Mouse (Mus musculus) midbrain, embryonic 11.5 days (tissue): ENCODE data around the gene Fth1. TPM values are rescaled to one million over a fixed set of nuclear protein-coding genes. Genes with fewer than 3 reads are reported as not detected.

Experiments used
- ATAC-seq: fragments of 200-750 bp; cut with Nextera tagmentation; 2 replicates; pipeline ENCODE4 v1.8.0; 2017; ENCODE audit warnings: moderate TSS enrichment, moderate library complexity; ENCODE audit not compliant: low FRiP score
- DNase-seq: peaks from one replicate; pipeline ENCODE4 v3.0.0; 2015; ENCODE audit warnings: low spot score; ENCODE audit errors: missing footprints
- H3K27ac ChIP-seq: fragments of 300-500 bp; sonication (generic); 2 replicates; pipeline ENCODE4 v1.5.1; 2014; ENCODE audit warnings: low read depth, low read length
- H3K27me3 ChIP-seq: fragments of 300-500 bp; sonication (generic); 2 replicates; pipeline ENCODE4 v1.6.1; 2014; ENCODE audit warnings: mild to moderate bottlenecking, low read length, moderate library complexity, mixed read lengths; ENCODE audit not compliant: control insufficient read depth, insufficient read depth
- H3K36me3 ChIP-seq: fragments of 300-500 bp; sonication (generic); 2 replicates; pipeline ENCODE4 v1.6.1; 2014; ENCODE audit warnings: mild to moderate bottlenecking, low read length, moderate library complexity, mixed read lengths; ENCODE audit not compliant: control insufficient read depth, insufficient read depth
- H3K4me1 ChIP-seq: fragments of 300-500 bp; sonication (generic); 2 replicates; pipeline ENCODE4 v1.6.1; 2014; ENCODE audit warnings: low read length; ENCODE audit not compliant: control insufficient read depth, insufficient read depth
- H3K4me2 ChIP-seq: fragments of 300-500 bp; sonication (generic); 2 replicates; pipeline ENCODE4 v1.6.1; 2014; ENCODE audit warnings: mild to moderate bottlenecking, moderate library complexity
- H3K4me3 ChIP-seq: fragments of 300-500 bp; sonication (generic); 2 replicates; pipeline ENCODE4 v1.5.1; 2014; ENCODE audit warnings: low read depth, low read length
- H3K9ac ChIP-seq: fragments of 300-500 bp; sonication (generic); 2 replicates; pipeline ENCODE4 v1.6.1; 2014; ENCODE audit warnings: low read length
- H3K9me3 ChIP-seq: fragments of 300-500 bp; sonication (generic); 2 replicates; pipeline ENCODE4 v1.6.1; 2016; ENCODE audit warnings: low read length; ENCODE audit not compliant: control insufficient read depth
- WGBS: fragments of 180-500 bp; shearing (Covaris S2); extraction: QIAGEN DNeasy Blood & Tissue Kit; methylation state at CpG from one replicate; pipeline ENCODE4 v1.1.7; 2014; 5-methylcytosine and 5-hydroxymethylcytosine counted together
- polyA plus RNA-seq: library from polyadenylated mRNA; unstranded; fragments of >200 nt; fragmentation: Nextera tagmentation; extraction: Ambion mirVana; gene quantifications from 2 replicates; pipeline ENCODE4 v1.2.1, GENCODE M21; 2014

The Fth1 gene
- polyA plus RNA-seq, 1 experiment from 2014 or later: 1,422 TPM

GRCm38 (mm10) chr19:9985900-9986421 is 5.6 kb downstream of the Fth1 start:
- no peak overlapping the region for H3K4me2 ChIP-seq
- DNase-seq (peak; percentile 31), ATAC-seq (no peak)
- H3K27me3 ChIP-seq: no peaks in the 10 kb centered on the region
- H3K36me3 ChIP-seq: peaks cover 9% of the 10 kb centered on the region; the same call in 1 of the 2 replicates
- H3K9me3 ChIP-seq: no peaks in the 10 kb centered on the region
- H3K9ac ChIP-seq: no peak overlapping the region
- 97% methylated on average over 2 of the region's 2 CpGs for WGBS
- no peak overlapping the region for H3K4me3 ChIP-seq
- peaks cover 6% of the 10 kb centered on the region for H3K4me1 ChIP-seq
- no peak overlapping the region for H3K27ac ChIP-seq

- peaks cover 6% of the 10 kb centered on the region for H3K4me1 ChIP-seq
- DNase-seq (no peak), ATAC-seq (no peak)
- H3K27me3 ChIP-seq: no peaks in the 10 kb centered on the region
- peaks cover 9% of the 10 kb centered on the region; the same call in 1 of the 2 replicates for H3K36me3 ChIP-seq
- no peak overlapping the region for H3K27ac ChIP-seq
- H3K4me3 ChIP-seq: no peak overlapping the region
- no peak overlapping the region for H3K4me2 ChIP-seq
- H3K9ac ChIP-seq: no peak overlapping the region
- WGBS: 59% methylated on average over 6 of the region's 6 CpGs
- H3K9me3 ChIP-seq: no peaks in the 10 kb centered on the region
These were observed 6.8 kb downstream of the Fth1 start for GRCm38 (mm10) chr19:9987192-9987591.

GRCm38 (mm10) chr19:9987593-9987992 is 7.2 kb downstream of the Fth1 start:
- no peak overlapping the region for H3K27ac ChIP-seq
- H3K9ac ChIP-seq: no peak overlapping the region
- no peak overlapping the region for H3K4me3 ChIP-seq
- DNase-seq (no peak), ATAC-seq (no peak)
- H3K9me3 ChIP-seq: no peaks in the 10 kb centered on the region
- no peak overlapping the region for H3K4me2 ChIP-seq
- peaks cover 9% of the 10 kb centered on the region; the same call in 1 of the 2 replicates for H3K36me3 ChIP-seq
- H3K27me3 ChIP-seq: no peaks in the 10 kb centered on the region
- H3K4me1 ChIP-seq: peaks cover 6% of the 10 kb centered on the region

- H3K9ac ChIP-seq: no peak overlapping the region
- no peaks in the 10 kb centered on the region for H3K9me3 ChIP-seq
- peaks cover 9% of the 10 kb centered on the region; the same call in 1 of the 2 replicates for H3K36me3 ChIP-seq
- no peak overlapping the region for H3K4me3 ChIP-seq
- DNase-seq (no peak), ATAC-seq (no peak)
- H3K27me3 ChIP-seq: no peaks in the 10 kb centered on the region
- H3K4me1 ChIP-seq: no peaks in the 10 kb centered on the region
- WGBS: 66% methylated on average over 17 of the region's 17 CpGs
- H3K27ac ChIP-seq: no peak overlapping the region
- H3K4me2 ChIP-seq: no peak overlapping the region
These were observed 8.9 kb downstream of the Fth1 start for GRCm38 (mm10) chr19:9989171-9989883.

- no peaks in the 10 kb centered on the region for H3K4me1 ChIP-seq
- ATAC-seq (no peak), DNase-seq (no peak)
- H3K4me3 ChIP-seq: no peak overlapping the region
- peaks cover 5% of the 10 kb centered on the region; the same call in 1 of the 2 replicates for H3K36me3 ChIP-seq
- H3K9me3 ChIP-seq: no peaks in the 10 kb centered on the region
- no peak overlapping the region for H3K4me2 ChIP-seq
- H3K27me3 ChIP-seq: no peaks in the 10 kb centered on the region
- no peak overlapping the region for H3K9ac ChIP-seq
- no peak overlapping the region for H3K27ac ChIP-seq
These were observed 9.5 kb downstream of the Fth1 start for GRCm38 (mm10) chr19:9989884-9990256.

- Histone ChIP-seq H3K36me3 (0 out of 2 replicates have a peak, but pooled peaks cover 2% of the 10 kb centered on the region), H3K9ac (no peak overlapping the region), H3K4me2 (no peak overlapping the region), H3K27me3 (no peaks in the 10 kb centered on the region), H3K4me1 (no peaks in the 10 kb centered on the region), H3K9me3 (no peaks in the 10 kb centered on the region), H3K27ac (no peak overlapping the region), H3K4me3 (no peak overlapping the region)
- peak; percentile 98 for DNase-seq
- no peak; the same call in 1 of the 2 replicates for ATAC-seq
- 24% methylated on average over 5 of the region's 5 CpGs for WGBS
These were observed 10.9 kb downstream of the Fth1 start for GRCm38 (mm10) chr19:9991304-9991703.

- ATAC-seq (peak; percentile 58; the same call in 1 of the 2 replicates), DNase-seq (no peak)
- Histone ChIP-seq H3K4me1 (no peaks in the 10 kb centered on the region), H3K27me3 (no peaks in the 10 kb centered on the region), H3K27ac (no peak overlapping the region), H3K4me3 (peak overlapping the region; percentile 12), H3K4me2 (peak overlapping the region; percentile 36), H3K9ac (peak overlapping the region; percentile 37), H3K36me3 (no peaks in the 10 kb centered on the region), H3K9me3 (no peaks in the 10 kb centered on the region)
- 48% methylated on average over 26 of the region's 26 CpGs for WGBS
These were observed 11.9 kb downstream of the Fth1 start for GRCm38 (mm10) chr19:9992011-9992958.

- WGBS: 5% methylated on average over 17 of the region's 17 CpGs
- no peaks in the 10 kb centered on the region for H3K36me3 ChIP-seq
- H3K4me2 ChIP-seq: peak overlapping the region; percentile 36
- DNase-seq (peak; percentile 100), ATAC-seq (peak; percentile 94)
- no peak overlapping the region for H3K27ac ChIP-seq
- peak overlapping the region; percentile 12 for H3K4me3 ChIP-seq
- H3K9ac ChIP-seq: peak overlapping the region; percentile 37
- H3K9me3 ChIP-seq: no peaks in the 10 kb centered on the region
- H3K27me3 ChIP-seq: no peaks in the 10 kb centered on the region
- H3K4me1 ChIP-seq: no peaks in the 10 kb centered on the region
These were observed 12.7 kb downstream of the Fth1 start for GRCm38 (mm10) chr19:9993036-9993656.
